Mouse (Mus musculus) intestine, embryonic 14.5 days (tissue): Measurements from ENCODE around the gene Exoc4. TPM values are rescaled to one million over a fixed set of nuclear protein-coding genes. Genes with fewer than 3 reads are reported as not detected.

Experiments
- ATAC-seq: fragments of 200-750 bp; cut with Nextera tagmentation; replicated peaks from 2 replicates; pipeline ENCODE4 v1.8.0; 2017; ENCODE audit warnings: low read depth, moderate number of reproducible peaks, moderate TSS enrichment, moderate library complexity; ENCODE audit not compliant: low FRiP score, low TSS enrichment
- DNase-seq: peaks from one replicate; pipeline ENCODE4 v3.0.0-alpha.2; 2018; ENCODE audit warnings: low spot score
- H3K27ac ChIP-seq: fragments of 300-500 bp; sonication (generic); 2 replicates; pipeline ENCODE4 v1.5.1; 2014; ENCODE audit warnings: low read depth, mild to moderate bottlenecking, control low read depth
- H3K27me3 ChIP-seq: fragments of 300-500 bp; sonication (generic); replicated peaks from 2 replicates; pipeline ENCODE4 v1.6.1; 2014; ENCODE audit warnings: low read length, control low read depth; ENCODE audit not compliant: control insufficient read depth, insufficient read depth
- H3K36me3 ChIP-seq: fragments of 300-500 bp; sonication (generic); 2 replicates; pipeline ENCODE4 v1.6.1; 2014; ENCODE audit warnings: low read length, control low read depth; ENCODE audit not compliant: control insufficient read depth, insufficient read depth
- H3K4me1 ChIP-seq: fragments of 300-500 bp; sonication (generic); replicated peaks from 2 replicates; pipeline ENCODE4 v1.6.1; 2014; ENCODE audit warnings: low read length, control low read depth, mixed read lengths; ENCODE audit not compliant: control insufficient read depth, insufficient read depth
- H3K4me2 ChIP-seq: fragments of 300-500 bp; sonication (generic); 2 replicates; pipeline ENCODE4 v1.6.1; 2014; ENCODE audit warnings: low read length
- H3K4me3 ChIP-seq: fragments of 300-500 bp; sonication (generic); 2 replicates; pipeline ENCODE4 v1.5.1; 2014; ENCODE audit warnings: low read depth, low read length, control low read depth, mixed read lengths
- H3K9ac ChIP-seq: fragments of 300-500 bp; sonication (generic); 2 replicates; pipeline ENCODE4 v1.6.1; 2014; ENCODE audit warnings: mild to moderate bottlenecking, low read length
- H3K9me3 ChIP-seq: fragments of 300-500 bp; sonication (generic); 2 replicates; pipeline ENCODE4 v1.6.1; 2016; ENCODE audit warnings: low read length, control low read depth; ENCODE audit not compliant: control insufficient read depth
- WGBS: fragments of 180-500 bp; shearing (Covaris S2); extraction: QIAGEN DNeasy Blood & Tissue Kit; methylation state at CpG from one replicate; pipeline ENCODE4 v1.1.7; 2014; 5-methylcytosine and 5-hydroxymethylcytosine counted together
- polyA plus RNA-seq: library from polyadenylated mRNA; unstranded; fragments of >200 nt; fragmentation: Nextera tagmentation; extraction: Ambion mirVana; gene quantifications from 2 replicates; pipeline ENCODE4 v1.2.1, GENCODE M21; 2014

Exoc4 gene
- polyA plus RNA-seq, 1 experiment from 2014 or later, result 29.9 TPM

DNA sequence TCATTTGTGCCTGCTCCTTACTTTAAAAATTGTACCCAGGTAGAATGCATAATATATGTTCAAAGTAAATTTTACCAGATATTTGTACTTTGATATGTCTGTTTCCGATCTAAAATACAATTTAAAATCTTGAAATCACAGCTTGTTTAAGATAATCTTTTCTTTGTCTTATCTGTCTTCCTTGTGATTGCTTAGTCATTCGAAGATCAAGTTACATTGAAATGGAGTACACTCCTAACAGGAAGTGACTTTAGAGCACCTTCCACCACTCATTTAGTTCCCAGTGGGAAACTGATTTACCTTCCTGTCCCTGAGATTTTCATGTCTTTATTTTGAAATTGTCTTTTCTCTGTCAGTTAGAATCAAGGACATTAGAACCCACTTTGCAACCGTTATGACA lies 254.5 kb downstream of the Exoc4 start:
- Histone ChIP-seq H3K27me3 (no peaks in the 10 kb centered on the region), H3K4me1 (no peaks in the 10 kb centered on the region), H3K36me3 (peaks cover 3% of the 10 kb centered on the region; the same call in 1 of the 2 replicates), H3K4me3 (no peak overlapping the region), H3K4me2 (no peak overlapping the region), H3K27ac (no peak overlapping the region), H3K9me3 (no peaks in the 10 kb centered on the region), H3K9ac (no peak overlapping the region)
- ATAC-seq (no peak), DNase-seq (no peak)
- WGBS, result 78% methylated on average over 3 of the region's 3 CpGs

DNA sequence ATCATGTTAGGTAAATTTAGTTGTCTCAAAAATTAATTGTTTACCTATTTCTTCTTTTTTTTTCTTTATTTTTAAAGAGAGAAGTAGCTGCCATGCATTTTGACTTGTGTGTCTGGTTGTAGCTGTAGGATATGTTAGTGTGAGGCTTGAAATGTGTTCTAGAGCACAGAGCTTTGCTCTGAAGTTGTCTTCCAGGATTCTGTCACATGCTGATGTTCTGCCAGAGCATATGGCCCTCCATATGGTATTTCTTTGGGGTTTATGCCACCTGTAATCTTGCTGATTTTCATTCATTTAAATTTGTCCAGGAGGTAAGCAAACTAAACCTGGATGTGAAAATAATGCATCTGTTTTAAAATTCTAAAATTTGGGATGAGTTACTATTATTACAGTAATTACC lies 258.2 kb downstream of the Exoc4 start:
- DNase-seq, result no peak
- H3K9ac ChIP-seq, result no peak overlapping the region

DNA sequence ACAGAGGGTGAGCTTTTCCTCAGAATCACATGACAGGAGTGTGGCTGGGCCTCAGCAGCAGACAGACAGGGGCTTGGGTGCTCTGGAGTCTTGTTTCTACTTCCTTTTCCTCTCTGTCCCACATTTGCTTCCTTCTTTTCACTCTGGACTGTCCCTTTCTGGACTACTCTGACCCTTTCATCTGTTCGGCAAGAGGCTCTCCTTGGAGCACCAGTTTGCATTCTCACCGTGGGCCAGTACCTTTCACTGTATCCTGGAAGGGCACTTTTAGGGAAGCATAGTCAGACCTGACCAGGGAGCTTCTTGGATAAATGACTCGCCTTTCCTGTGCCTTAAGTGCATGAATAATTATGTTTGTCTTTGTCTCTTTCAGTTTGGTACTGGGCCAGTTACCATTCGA lies 266.5 kb downstream of the Exoc4 start:
- Histone ChIP-seq H3K9me3 (no peaks in the 10 kb centered on the region), H3K27me3 (no peaks in the 10 kb centered on the region), H3K36me3 (no peaks in the 10 kb centered on the region), H3K27ac (no peak overlapping the region), H3K4me1 (no peaks in the 10 kb centered on the region; the same call in 1 of the 2 replicates), H3K9ac (no peak overlapping the region), H3K4me3 (no peak overlapping the region), H3K4me2 (no peak overlapping the region)
- no peak for ATAC-seq
- DNase-seq, result no peak
- 18% methylated on average over 4 of the region's 4 CpGs for WGBS

More for the DNA sequence above, 258.2 kb downstream of the Exoc4 start:
- Histone ChIP-seq H3K27ac (no peak overlapping the region), H3K36me3 (no peaks in the 10 kb centered on the region), H3K4me2 (no peak overlapping the region), H3K4me3 (no peak overlapping the region), H3K27me3 (no peaks in the 10 kb centered on the region), H3K4me1 (no peaks in the 10 kb centered on the region), H3K9me3 (no peaks in the 10 kb centered on the region)
- ATAC-seq, result no peak

DNA sequence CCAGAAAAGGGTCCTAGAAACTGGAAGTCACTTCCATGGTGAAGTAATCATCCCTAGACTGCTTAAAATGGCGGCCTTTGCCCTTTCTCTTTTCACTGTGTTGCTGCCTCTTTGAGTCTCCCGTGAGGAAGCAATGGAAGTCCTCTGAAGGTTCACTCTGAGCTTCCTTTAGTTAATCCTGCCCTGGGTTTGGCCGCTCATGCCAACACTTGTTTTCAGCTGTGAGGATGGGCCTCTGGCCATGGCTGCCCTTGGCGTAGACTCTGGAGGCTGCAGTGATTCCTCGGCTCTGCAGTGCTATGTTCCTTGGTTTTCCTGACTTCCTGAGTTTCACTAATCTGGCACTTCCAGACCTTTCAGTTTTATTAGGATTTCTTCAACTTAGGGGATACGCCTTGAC lies 267.9 kb downstream of the Exoc4 start:
- Histone ChIP-seq H3K9me3 (no peaks in the 10 kb centered on the region), H3K27me3 (no peaks in the 10 kb centered on the region), H3K4me3 (no peak overlapping the region), H3K4me1 (no peaks in the 10 kb centered on the region; the same call in 1 of the 2 replicates), H3K9ac (no peak overlapping the region), H3K27ac (no peak overlapping the region), H3K36me3 (no peaks in the 10 kb centered on the region), H3K4me2 (no peak overlapping the region)
- DNase-seq (no peak), ATAC-seq (no peak)
- 87% methylated on average over 6 of the region's 6 CpGs for WGBS

DNA sequence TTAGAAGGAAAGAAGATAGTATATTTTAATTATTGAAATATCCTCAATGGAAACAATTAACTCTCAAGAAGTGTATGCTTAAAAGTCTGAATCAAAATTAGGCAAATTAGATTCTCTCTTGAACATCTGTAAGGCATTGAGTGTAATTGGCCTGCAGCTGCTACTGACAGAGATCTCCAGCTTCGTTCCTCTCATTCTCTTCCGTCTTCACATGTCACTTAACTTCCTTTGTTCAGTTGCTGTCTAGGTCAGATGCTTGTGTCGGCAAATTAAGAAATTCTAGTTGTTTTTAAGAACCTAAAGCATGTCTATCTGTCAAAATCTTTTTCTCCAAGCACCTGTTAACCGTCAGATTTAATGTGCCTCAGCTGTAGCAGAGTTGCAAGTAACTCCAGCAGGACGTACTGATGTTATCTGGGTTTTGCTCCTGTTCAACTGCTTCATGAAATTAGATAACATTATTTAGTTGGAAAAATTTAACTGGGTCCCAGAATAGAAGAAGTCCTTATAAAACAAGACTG lies 269.1 kb downstream of the Exoc4 start:
- H3K9me3 ChIP-seq, result no peaks in the 10 kb centered on the region
- H3K4me3 ChIP-seq, result no peak overlapping the region
- DNase-seq (no peak), ATAC-seq (no peak)
- H3K27me3 ChIP-seq, result no peaks in the 10 kb centered on the region
- no peak overlapping the region for H3K9ac ChIP-seq
- H3K4me2 ChIP-seq, result no peak overlapping the region
- 38% methylated on average over 5 of the region's 5 CpGs for WGBS
- no peak overlapping the region for H3K27ac ChIP-seq
- H3K36me3 ChIP-seq, result no peaks in the 10 kb centered on the region
- H3K4me1 ChIP-seq, result no peaks in the 10 kb centered on the region; the same call in 1 of the 2 replicates

DNA sequence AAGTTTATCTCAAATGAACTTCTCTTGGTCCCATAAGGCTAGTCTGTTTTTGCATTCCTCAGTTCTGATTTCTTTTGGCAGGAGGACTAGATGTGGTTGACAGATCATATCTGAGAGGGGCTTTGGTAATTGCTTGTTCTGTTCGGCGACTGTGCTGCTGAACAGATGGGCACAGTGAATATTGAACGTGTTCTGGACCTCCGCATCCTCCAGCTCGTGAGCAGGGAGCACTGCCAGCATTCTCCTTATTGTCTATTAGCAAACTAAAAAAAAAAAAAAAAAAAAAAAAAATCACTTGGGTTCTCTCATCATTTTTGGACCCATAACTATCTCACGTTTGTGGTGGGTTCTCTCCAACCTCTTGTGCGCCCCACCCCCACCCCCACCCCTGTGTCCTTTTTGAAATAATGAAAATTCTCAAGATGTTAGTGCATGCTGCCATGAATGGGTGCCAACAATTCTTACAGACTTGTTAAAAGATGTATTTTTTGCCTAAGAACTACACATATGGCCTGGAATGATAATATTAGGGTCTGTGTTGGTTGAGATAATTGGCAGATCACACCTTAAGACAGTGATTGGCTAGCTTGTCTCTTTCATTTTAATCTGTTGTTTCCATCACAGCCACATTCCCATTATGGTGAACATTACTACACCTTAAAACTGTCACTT lies 276.9 kb downstream of the Exoc4 start:
- Histone ChIP-seq H3K9me3 (no peaks in the 10 kb centered on the region), H3K27ac (no peak overlapping the region), H3K4me2 (no peak overlapping the region), H3K27me3 (no peaks in the 10 kb centered on the region), H3K4me3 (no peak overlapping the region), H3K36me3 (no peaks in the 10 kb centered on the region), H3K9ac (no peak overlapping the region), H3K4me1 (no peaks in the 10 kb centered on the region)
- no peak for ATAC-seq
- DNase-seq, result no peak
- 86% methylated on average over 7 of the region's 7 CpGs for WGBS

DNA sequence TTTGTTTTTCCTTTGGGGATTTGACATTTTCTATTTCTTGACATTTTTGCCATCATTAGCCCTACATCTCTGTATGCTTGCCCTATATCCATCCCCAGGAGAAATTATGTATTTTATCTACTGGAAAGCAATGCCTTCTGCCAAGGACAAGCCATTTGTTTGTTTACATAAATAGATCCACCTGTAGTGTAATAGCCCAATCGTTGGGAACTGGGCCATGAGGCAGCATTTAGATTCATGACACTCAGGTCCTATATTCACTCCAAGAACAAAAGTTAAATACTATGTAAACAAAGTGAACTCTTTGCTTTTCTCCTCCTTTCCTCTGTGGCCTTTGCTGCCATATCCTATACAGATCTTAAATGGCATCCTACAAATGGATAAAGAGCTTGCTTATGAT lies 291.5 kb downstream of the Exoc4 start:
- Histone ChIP-seq H3K36me3 (no peaks in the 10 kb centered on the region), H3K27ac (no peak overlapping the region), H3K9me3 (no peaks in the 10 kb centered on the region), H3K4me3 (no peak overlapping the region), H3K27me3 (no peaks in the 10 kb centered on the region), H3K4me2 (no peak overlapping the region), H3K4me1 (no peaks in the 10 kb centered on the region), H3K9ac (no peak overlapping the region)
- 80% methylated on average over 1 of the region's 1 CpGs for WGBS
- DNase-seq (no peak), ATAC-seq (no peak)

DNA sequence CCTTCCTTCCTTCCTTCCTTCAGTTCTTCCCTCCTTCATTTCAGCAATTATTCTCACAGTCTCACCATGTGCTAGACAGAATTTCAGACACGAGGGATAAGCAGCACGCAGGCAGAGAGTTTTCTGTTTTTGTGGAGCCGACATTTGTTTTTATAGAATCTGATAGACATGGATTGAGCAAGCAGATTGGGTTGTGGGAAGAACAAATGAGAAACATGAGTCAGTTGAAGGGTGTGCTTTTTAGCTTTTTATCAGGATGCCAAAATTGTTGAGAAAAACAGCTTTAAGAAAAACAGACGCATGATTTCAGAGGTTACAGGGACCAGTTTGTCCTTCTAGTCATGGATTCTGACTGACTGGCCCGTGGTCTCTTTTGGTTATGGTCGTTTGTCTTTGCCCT lies 293.8 kb downstream of the Exoc4 start:
- H3K4me3 ChIP-seq, result no peak overlapping the region
- H3K27me3 ChIP-seq, result no peaks in the 10 kb centered on the region
- H3K4me1 ChIP-seq, result no peaks in the 10 kb centered on the region
- no peak overlapping the region for H3K9ac ChIP-seq
- no peak for DNase-seq
- ATAC-seq, result no peak
- no peaks in the 10 kb centered on the region for H3K36me3 ChIP-seq
- H3K27ac ChIP-seq, result no peak overlapping the region
- H3K4me2 ChIP-seq, result no peak overlapping the region
- WGBS, result 82% methylated on average over 6 of the region's 6 CpGs
- H3K9me3 ChIP-seq, result no peaks in the 10 kb centered on the region

DNA sequence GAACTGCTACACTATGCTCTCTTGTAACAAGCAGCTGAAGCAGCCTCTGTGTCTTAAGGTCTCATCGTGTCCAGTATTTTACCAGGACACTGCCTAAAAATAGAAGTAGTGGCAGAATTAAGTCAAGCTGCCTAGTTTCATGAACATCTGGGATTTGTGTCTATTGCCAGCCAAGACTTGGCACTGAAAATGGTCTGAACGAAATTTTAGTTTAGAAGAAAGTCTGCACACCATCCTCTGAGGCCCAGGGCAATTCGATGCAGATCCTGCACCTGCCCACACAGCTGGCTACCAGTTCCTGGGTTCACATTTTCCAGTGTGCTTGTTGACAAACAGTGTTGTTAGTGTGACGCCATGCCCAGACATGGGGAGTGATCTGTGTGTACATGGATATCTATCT lies 303.0 kb downstream of the Exoc4 start:
- H3K27me3 ChIP-seq, result no peaks in the 10 kb centered on the region
- DNase-seq (no peak), ATAC-seq (no peak)
- WGBS, result 80% methylated on average over 4 of the region's 4 CpGs
- H3K27ac ChIP-seq, result no peak overlapping the region
- H3K4me1 ChIP-seq, result no peaks in the 10 kb centered on the region
- no peak overlapping the region for H3K9ac ChIP-seq
- no peak overlapping the region for H3K4me2 ChIP-seq
- H3K4me3 ChIP-seq, result no peak overlapping the region
- H3K36me3 ChIP-seq, result no peaks in the 10 kb centered on the region
- no peaks in the 10 kb centered on the region for H3K9me3 ChIP-seq
